Mouse (Mus musculus) midbrain, postnatal 0 days (tissue): ENCODE measurements around the gene Gm609. TPM values are rescaled to one million over a fixed set of nuclear protein-coding genes. Genes with fewer than 3 reads are reported as not detected.

ENCODE experiments used
- ATAC-seq: fragments of 200-750 bp; cut with Nextera tagmentation; 2 replicates; pipeline ENCODE4 v1.8.0; 2017; ENCODE audit warnings: moderate number of reproducible peaks, mild to moderate bottlenecking, moderate TSS enrichment, moderate library complexity; ENCODE audit not compliant: low FRiP score
- DNase-seq: peaks from one replicate; pipeline ENCODE4 v3.0.0-alpha.2; 2015; ENCODE audit warnings: low spot score
- H3K27ac ChIP-seq: fragments of 300-500 bp; sonication (generic); 2 replicates; pipeline ENCODE4 v1.5.1; 2014; ENCODE audit warnings: low read depth, mild to moderate bottlenecking, low read length, mixed read lengths
- H3K27me3 ChIP-seq: fragments of 300-500 bp; sonication (generic); 2 replicates; pipeline ENCODE4 v1.6.1; 2014; ENCODE audit warnings: low read length, control low read depth, mixed read lengths; ENCODE audit not compliant: insufficient read depth
- H3K36me3 ChIP-seq: fragments of 300-500 bp; sonication (generic); 2 replicates; pipeline ENCODE4 v1.6.1; 2014; ENCODE audit warnings: low read length, control low read depth, mixed read lengths; ENCODE audit not compliant: insufficient read depth
- H3K4me1 ChIP-seq: fragments of 300-500 bp; sonication (generic); 2 replicates; pipeline ENCODE4 v1.6.1; 2014; ENCODE audit warnings: mild to moderate bottlenecking, control low read depth, antibody characterized with exemption, low read length, mixed read lengths; ENCODE audit not compliant: insufficient read depth
- H3K4me2 ChIP-seq: fragments of 300-500 bp; sonication (generic); 2 replicates; pipeline ENCODE4 v1.6.1; 2014; ENCODE audit warnings: low read depth, mild to moderate bottlenecking, low read length, mixed read lengths; ENCODE audit not compliant: poor library complexity, severe bottlenecking
- H3K4me3 ChIP-seq: fragments of 300-500 bp; sonication (generic); 2 replicates; pipeline ENCODE4 v1.5.1; 2014; ENCODE audit warnings: low read depth, mild to moderate bottlenecking, low read length, moderate library complexity
- H3K9ac ChIP-seq: fragments of 300-500 bp; sonication (generic); replicated peaks from 2 replicates; pipeline ENCODE4 v1.6.1; 2014; ENCODE audit warnings: mild to moderate bottlenecking, low read length, moderate library complexity, mixed read lengths; ENCODE audit not compliant: poor library complexity, severe bottlenecking
- H3K9me3 ChIP-seq: fragments of 300-500 bp; sonication (generic); 2 replicates; pipeline ENCODE4 v1.6.1; 2016; ENCODE audit warnings: low read length, control low read depth
- CTCF ChIP-seq: IDR thresholded peaks from 2 replicates; pipeline ENCODE4 v1.5.1; 2016; ENCODE audit warnings: antibody characterized with exemption, mild to moderate bottlenecking
- WGBS: fragments of 180-500 bp; shearing (Covaris S2); extraction: QIAGEN DNeasy Blood & Tissue Kit; methylation state at CpG from one replicate; pipeline ENCODE4 v1.1.7; 2014; 5-methylcytosine and 5-hydroxymethylcytosine counted together
- polyA plus RNA-seq: library from polyadenylated mRNA; unstranded; fragments of >200 nt; fragmentation: Nextera tagmentation; extraction: Ambion mirVana; gene quantifications from 2 replicates; pipeline ENCODE4 v1.2.1, GENCODE M21; 2015
- total RNA-seq: library from RNA; depleted of rRNA; stranded (reverse); fragments of >200 nt; gene quantifications from 2 replicates; pipeline ENCODE4 v1.2.3, GENCODE M21; 2014

Gene Gm609
- total and polyA plus RNA-seq, 2 experiments from 2014 or later = not detected

DNA sequence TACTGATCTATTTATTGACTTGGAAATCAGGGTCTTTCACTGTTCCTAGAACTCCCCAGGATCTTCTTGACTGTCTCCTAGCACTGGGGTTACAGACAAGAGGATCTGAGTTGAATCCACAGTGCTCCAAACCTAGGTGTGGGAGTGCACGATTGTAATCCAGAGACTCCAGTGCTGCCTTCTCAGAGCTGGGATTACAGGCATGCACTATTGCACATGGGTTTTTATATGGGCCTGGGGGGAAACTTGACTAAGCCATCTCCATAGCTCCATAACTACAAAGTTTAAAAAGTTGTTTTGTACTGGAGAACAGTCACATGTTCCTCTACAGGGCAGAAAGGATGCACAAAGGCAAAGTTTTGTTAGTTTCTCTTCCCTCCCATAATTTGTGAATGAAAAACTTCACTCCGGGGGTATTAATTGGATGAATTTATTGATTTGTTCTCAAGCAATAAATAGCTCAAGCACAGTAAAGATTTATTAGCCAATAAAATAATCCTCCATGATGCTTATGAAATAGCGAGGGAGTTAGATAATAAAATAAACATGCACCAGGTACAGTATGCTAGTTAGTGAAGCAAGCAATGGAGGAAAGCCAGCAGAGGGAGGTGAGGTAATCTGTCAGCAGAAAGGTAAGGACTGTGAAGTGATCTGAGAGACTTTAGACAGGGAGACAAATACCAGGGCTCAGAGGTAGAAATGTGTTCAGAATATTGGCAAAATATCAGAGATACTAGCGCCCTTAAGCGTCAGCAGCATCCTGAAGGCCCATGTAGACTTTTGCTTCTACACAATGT is 114.4 kb downstream of the Gm609 start:
- whole genome bisulfite sequencing = 96% methylated on average over 5 of the region's 5 CpGs
- no peaks in the 10 kb centered on the region for H3K4me1 ChIP-seq
- no peak for TF ChIP-seq CTCF
- no peak for DNase-seq
- H3K9me3 ChIP-seq = no peaks in the 10 kb centered on the region
- ATAC-seq = no peak
- H3K4me2 ChIP-seq = no peak overlapping the region
- H3K27me3 ChIP-seq = no peaks in the 10 kb centered on the region
- H3K4me3 ChIP-seq = no peak overlapping the region
- H3K36me3 ChIP-seq = peaks cover 17% of the 10 kb centered on the region
- H3K9ac ChIP-seq = no peak overlapping the region
- H3K27ac ChIP-seq = no peak overlapping the region

DNA sequence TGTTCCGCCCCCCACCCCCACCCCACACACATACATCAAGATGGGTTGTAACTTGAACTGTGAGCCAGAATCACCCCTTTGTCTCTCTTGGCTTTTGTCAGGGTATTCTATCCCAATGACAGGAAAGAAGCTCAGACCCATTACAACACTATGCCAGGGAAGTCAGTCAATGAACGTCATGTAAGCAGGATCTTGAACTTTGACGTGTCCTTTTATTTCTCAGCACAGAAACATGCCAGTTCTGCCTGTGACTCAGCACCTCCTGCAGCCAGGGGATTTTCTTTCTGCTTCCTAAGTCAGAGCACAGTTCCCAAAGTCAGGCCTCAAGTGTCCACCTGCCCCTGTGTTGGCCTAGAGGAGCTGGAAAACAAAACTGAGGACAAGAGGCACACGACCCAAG is 115.4 kb downstream of the Gm609 start:
- no peak for DNase-seq
- no peak overlapping the region for H3K4me3 ChIP-seq
- no peak for ATAC-seq
- no peaks in the 10 kb centered on the region for H3K4me1 ChIP-seq
- no peaks in the 10 kb centered on the region for H3K27me3 ChIP-seq
- H3K9ac ChIP-seq = no peak overlapping the region
- H3K9me3 ChIP-seq = no peaks in the 10 kb centered on the region
- TF ChIP-seq CTCF = no peak
- H3K4me2 ChIP-seq = no peak overlapping the region
- peaks cover 7% of the 10 kb centered on the region; the same call in 1 of the 2 replicates for H3K36me3 ChIP-seq
- no peak overlapping the region for H3K27ac ChIP-seq
- 87% methylated on average over 4 of the region's 4 CpGs for WGBS

DNA sequence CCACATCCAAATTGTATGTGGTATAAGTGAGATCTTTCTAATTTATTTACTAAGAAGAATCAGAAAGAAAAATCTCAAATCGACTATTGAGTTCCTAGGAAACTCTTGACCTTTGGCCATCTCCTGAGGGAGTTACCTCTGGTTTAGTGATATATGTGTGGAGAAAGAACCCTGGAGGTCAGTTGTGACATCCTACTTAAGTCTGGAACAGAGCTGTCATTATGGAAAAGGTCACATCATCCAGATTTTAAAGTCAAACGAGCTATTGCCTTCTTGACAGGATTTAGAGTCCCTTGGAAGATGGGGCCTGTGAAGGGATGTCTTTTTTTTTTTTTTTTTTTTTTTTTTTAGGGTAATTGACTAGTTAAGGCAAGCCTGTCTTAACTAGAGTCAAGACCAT is 116.0 kb downstream of the Gm609 start:
- ATAC-seq = no peak
- no peak for DNase-seq
- 53% methylated on average over 2 of the region's 2 CpGs for WGBS
- Histone ChIP-seq H3K4me3 (no peak overlapping the region), H3K27me3 (no peaks in the 10 kb centered on the region), H3K36me3 (peaks cover 5% of the 10 kb centered on the region; the same call in 1 of the 2 replicates), H3K4me1 (no peaks in the 10 kb centered on the region), H3K4me2 (no peak overlapping the region), H3K9me3 (no peaks in the 10 kb centered on the region), H3K27ac (no peak overlapping the region), H3K9ac (no peak overlapping the region)
- TF ChIP-seq CTCF = no peak

DNA sequence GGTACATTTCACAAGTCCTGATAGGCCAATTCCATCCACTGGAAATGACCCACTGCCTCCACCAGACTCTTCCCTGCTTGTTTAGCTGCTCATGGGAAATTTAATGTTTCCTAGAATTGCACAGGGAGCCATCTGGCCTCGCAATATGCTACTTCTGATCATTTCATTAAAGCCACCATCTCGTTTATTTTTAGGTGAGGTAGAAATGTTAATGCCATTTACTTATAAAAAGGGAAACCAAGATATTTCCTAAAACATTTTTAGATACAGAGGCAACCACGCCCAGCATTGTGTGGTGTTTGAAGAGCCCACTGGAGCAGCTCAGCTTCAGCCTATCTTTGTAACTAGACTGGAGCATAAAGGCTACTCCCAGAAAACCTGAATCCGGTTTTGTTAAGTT is 116.5 kb downstream of the Gm609 start:
- no peak for TF ChIP-seq CTCF
- Histone ChIP-seq H3K36me3 (no peaks in the 10 kb centered on the region), H3K9me3 (no peaks in the 10 kb centered on the region), H3K27me3 (no peaks in the 10 kb centered on the region), H3K4me2 (no peak overlapping the region), H3K4me1 (no peaks in the 10 kb centered on the region), H3K9ac (no peak overlapping the region), H3K27ac (no peak overlapping the region; the same call in 1 of the 2 replicates), H3K4me3 (no peak overlapping the region)
- WGBS = 75% methylated on average over 4 of the region's 4 CpGs
- DNase-seq (no peak), ATAC-seq (no peak)

DNA sequence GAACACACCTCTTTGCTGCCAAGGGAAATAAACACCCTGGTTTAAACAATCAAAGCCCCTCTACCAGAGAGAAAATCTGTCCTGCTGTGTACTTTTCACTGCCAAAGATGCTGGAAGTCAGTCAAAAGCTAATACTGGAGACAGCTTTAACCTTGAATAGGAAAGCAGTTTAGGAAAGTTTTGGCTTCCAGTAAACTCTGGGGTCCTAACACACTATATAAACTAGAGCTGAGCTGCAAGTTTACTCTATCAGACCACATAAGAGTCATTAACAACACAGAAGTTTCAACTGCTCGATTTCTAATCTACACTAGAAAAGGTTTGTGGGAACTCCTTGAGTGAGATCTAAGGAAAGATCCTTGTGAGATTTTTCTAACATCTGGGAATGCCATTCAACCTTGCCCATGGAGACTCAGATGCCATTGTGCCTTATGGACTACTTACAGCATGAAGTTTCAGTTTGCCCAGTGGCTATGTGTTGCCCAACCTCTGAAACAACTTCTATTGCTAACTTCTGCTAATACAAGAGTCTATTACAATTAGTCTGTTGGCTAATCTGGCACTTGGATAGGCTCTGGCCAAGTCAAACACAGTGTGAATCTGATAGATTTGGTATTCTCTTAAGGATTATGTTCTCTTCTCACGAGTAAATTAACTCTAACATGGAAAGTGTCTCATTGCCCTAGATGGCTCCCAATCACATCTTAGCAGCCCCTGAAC is 117.1 kb downstream of the Gm609 start:
- H3K9me3 ChIP-seq = no peaks in the 10 kb centered on the region
- no peak overlapping the region; the same call in 1 of the 2 replicates for H3K27ac ChIP-seq
- ATAC-seq (no peak), DNase-seq (peak; percentile 9)
- H3K4me2 ChIP-seq = no peak overlapping the region
- H3K27me3 ChIP-seq = no peaks in the 10 kb centered on the region
- no peak overlapping the region for H3K9ac ChIP-seq
- TF ChIP-seq CTCF = no peak
- no peak overlapping the region for H3K4me3 ChIP-seq
- no peaks in the 10 kb centered on the region for H3K4me1 ChIP-seq
- no peaks in the 10 kb centered on the region for H3K36me3 ChIP-seq
- 70% methylated on average over 2 of the region's 2 CpGs for WGBS

DNA sequence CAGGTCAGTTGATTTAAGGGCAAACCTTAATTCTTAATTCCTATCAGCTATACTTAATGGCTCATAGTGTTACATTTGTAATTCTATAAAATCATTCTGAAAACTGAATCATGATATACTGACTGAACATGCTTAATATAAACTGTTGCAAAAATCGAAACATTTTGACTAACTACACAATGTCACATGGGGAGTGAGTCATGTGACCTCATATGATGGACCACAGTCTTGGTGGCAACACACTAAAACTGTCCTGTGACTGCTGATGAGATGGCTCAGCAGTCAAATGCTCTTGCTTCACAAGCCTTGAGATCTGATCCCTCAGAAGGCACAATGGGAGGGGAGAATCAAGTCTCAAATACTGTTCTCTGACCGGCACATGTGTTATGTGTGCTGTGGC is 118.7 kb downstream of the Gm609 start:
- no peaks in the 10 kb centered on the region for H3K4me1 ChIP-seq
- no peaks in the 10 kb centered on the region for H3K27me3 ChIP-seq
- H3K4me3 ChIP-seq = no peak overlapping the region
- H3K36me3 ChIP-seq = no peaks in the 10 kb centered on the region
- no peaks in the 10 kb centered on the region for H3K9me3 ChIP-seq
- no peak overlapping the region for H3K9ac ChIP-seq
- no peak for ATAC-seq
- TF ChIP-seq CTCF = no peak
- DNase-seq = no peak
- no peak overlapping the region for H3K4me2 ChIP-seq
- WGBS = 88% methylated on average over 2 of the region's 2 CpGs
- no peak overlapping the region for H3K27ac ChIP-seq
